Mouse (Mus musculus) kidney, embryonic 15.5 days (tissue): Measurements from ENCODE around the gene Atp6v0a4. TPM values are rescaled to one million over a fixed set of nuclear protein-coding genes. Genes with fewer than 3 reads are reported as not detected.

ENCODE experiments used
- ATAC-seq: fragments of 200-750 bp; cut with Nextera tagmentation; replicated peaks from 2 replicates; pipeline ENCODE4 v1.8.0; 2017; ENCODE audit warnings: moderate TSS enrichment; ENCODE audit not compliant: low FRiP score
- H3K27ac ChIP-seq: fragments of 300-500 bp; sonication (generic); 2 replicates; pipeline ENCODE4 v1.5.1; 2015; ENCODE audit warnings: mild to moderate bottlenecking, inconsistent platforms
- H3K27me3 ChIP-seq: fragments of 300-500 bp; sonication (generic); 2 replicates; pipeline ENCODE4 v1.6.1; 2015; ENCODE audit warnings: inconsistent platforms
- H3K36me3 ChIP-seq: fragments of 300-500 bp; sonication (generic); 2 replicates; pipeline ENCODE4 v1.6.1; 2015; ENCODE audit warnings: inconsistent platforms
- H3K4me1 ChIP-seq: fragments of 300-500 bp; sonication (generic); 2 replicates; pipeline ENCODE4 v1.6.1; 2015; ENCODE audit warnings: inconsistent platforms
- H3K4me2 ChIP-seq: fragments of 300-500 bp; sonication (generic); 2 replicates; pipeline ENCODE4 v1.6.1; 2015; ENCODE audit warnings: moderate library complexity, mild to moderate bottlenecking, inconsistent platforms
- H3K4me3 ChIP-seq: fragments of 300-500 bp; sonication (generic); replicated peaks from 2 replicates; pipeline ENCODE4 v1.5.1; 2015; ENCODE audit warnings: mild to moderate bottlenecking, inconsistent platforms
- H3K9ac ChIP-seq: fragments of 300-500 bp; sonication (generic); 2 replicates; pipeline ENCODE4 v1.6.1; 2015; ENCODE audit warnings: mild to moderate bottlenecking, inconsistent platforms
- H3K9me3 ChIP-seq: fragments of 300-500 bp; sonication (generic); replicated peaks from 2 replicates; pipeline ENCODE4 v1.6.1; 2016; ENCODE audit warnings: inconsistent platforms
- WGBS: fragments of 180-500 bp; shearing (Covaris S2); methylation state at CpG from one replicate; pipeline ENCODE4 v1.1.7; 2015; ENCODE audit warnings: mixed read lengths; 5-methylcytosine and 5-hydroxymethylcytosine counted together
- polyA plus RNA-seq: library from polyadenylated mRNA; unstranded; fragments of >200 nt; fragmentation: Nextera tagmentation; extraction: Ambion mirVana; gene quantifications from 2 replicates; pipeline ENCODE4 v1.2.1, GENCODE M21; 2015

Gene Atp6v0a4
- polyA plus RNA-seq: 12.0 and 12.6 TPM in 2 replicates

GRCm38 (mm10) chr6:38124207-38124835 lies at the start of gene Atp6v0a4:
Gene Atp6v0a4 (minus strand): TSS chr6:38124586.
- Histone ChIP-seq H3K4me3 (no peak within 1 kb of the TSS), H3K4me1 (peaks cover 48% of the 10 kb centered on the region), H3K4me2 (peak within 1 kb of the TSS; percentile 18; the same call in 1 of the 2 replicates), H3K36me3 (peaks cover 27% of the 10 kb centered on the region), H3K27me3 (no peaks in the 10 kb centered on the region), H3K27ac (peak within 1 kb of the TSS; percentile 64), H3K9me3 (no peaks in the 10 kb centered on the region), H3K9ac (no peak within 1 kb of the TSS)
- ATAC-seq: peak; percentile 49
- 58% methylated on average over 7 of the region's 7 CpGs for WGBS

- H3K4me2 ChIP-seq: no peak overlapping the region
- no peak overlapping the region for H3K9ac ChIP-seq
- no peaks in the 10 kb centered on the region for H3K27me3 ChIP-seq
- WGBS: 30% methylated on average over 6 of the region's 6 CpGs
- peaks cover 20% of the 10 kb centered on the region for H3K4me1 ChIP-seq
- H3K9me3 ChIP-seq: no peaks in the 10 kb centered on the region
- no peak for ATAC-seq
- H3K4me3 ChIP-seq: no peak overlapping the region
- peak overlapping the region; percentile 80 for H3K27ac ChIP-seq
- H3K36me3 ChIP-seq: peaks cover 49% of the 10 kb centered on the region
These were observed 41.0 kb upstream of the Atp6v0a4 start for GRCm38 (mm10) chr6:38165385-38165784.

- Histone ChIP-seq H3K4me3 (no peak overlapping the region), H3K27me3 (no peaks in the 10 kb centered on the region), H3K9me3 (no peaks in the 10 kb centered on the region), H3K27ac (no peak overlapping the region), H3K36me3 (peaks cover 42% of the 10 kb centered on the region), H3K4me1 (peaks cover 20% of the 10 kb centered on the region), H3K9ac (no peak overlapping the region), H3K4me2 (no peak overlapping the region)
- no peak for ATAC-seq
- WGBS: 68% methylated on average over 6 of the region's 6 CpGs
These were observed 40.3 kb upstream of the Atp6v0a4 start for GRCm38 (mm10) chr6:38164705-38165104.

- 45% methylated on average over 14 of the region's 14 CpGs for WGBS
- Histone ChIP-seq H3K9me3 (no peaks in the 10 kb centered on the region), H3K4me1 (peaks cover 20% of the 10 kb centered on the region), H3K27ac (no peak overlapping the region), H3K9ac (no peak overlapping the region), H3K4me2 (no peak overlapping the region), H3K27me3 (no peaks in the 10 kb centered on the region), H3K36me3 (peaks cover 31% of the 10 kb centered on the region), H3K4me3 (no peak overlapping the region)
- ATAC-seq: no peak
These were observed 38.6 kb upstream of the Atp6v0a4 start for GRCm38 (mm10) chr6:38162825-38163504.

DNA sequence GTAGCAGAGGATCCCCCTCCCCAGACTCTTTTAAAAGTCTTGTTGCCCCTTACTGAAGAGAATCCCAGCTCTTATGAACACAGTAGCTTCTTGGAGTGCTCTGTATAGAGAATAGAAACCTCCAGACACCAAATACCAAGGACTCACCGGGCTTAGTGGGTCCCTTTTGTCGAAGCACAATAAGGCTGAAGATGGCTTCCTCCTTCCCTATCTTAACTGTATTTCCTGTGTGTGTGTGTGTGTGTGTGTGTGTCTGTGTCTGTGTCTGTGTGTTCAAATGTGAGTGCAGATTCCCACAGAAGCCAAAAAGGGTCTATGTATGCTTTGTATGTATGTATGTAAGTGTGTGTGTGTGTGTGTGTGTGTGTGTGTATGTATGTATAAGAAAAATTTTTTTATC lies 36.2 kb upstream of the Atp6v0a4 start:
- H3K4me2 ChIP-seq: no peak overlapping the region
- no peaks in the 10 kb centered on the region for H3K9me3 ChIP-seq
- H3K36me3 ChIP-seq: peaks cover 33% of the 10 kb centered on the region
- no peak overlapping the region for H3K9ac ChIP-seq
- no peak overlapping the region for H3K4me3 ChIP-seq
- H3K27ac ChIP-seq: no peak overlapping the region; the same call in 1 of the 2 replicates
- no peak for ATAC-seq
- WGBS: 75% methylated on average over 2 of the region's 2 CpGs
- H3K27me3 ChIP-seq: no peaks in the 10 kb centered on the region
- peaks cover 15% of the 10 kb centered on the region for H3K4me1 ChIP-seq

GRCm38 (mm10) chr6:38160102-38160501 lies 35.7 kb upstream of the Atp6v0a4 start:
- Histone ChIP-seq H3K9me3 (no peaks in the 10 kb centered on the region), H3K36me3 (peaks cover 32% of the 10 kb centered on the region), H3K27ac (no peak overlapping the region; the same call in 1 of the 2 replicates), H3K4me3 (no peak overlapping the region), H3K4me1 (0 out of 2 replicates have a peak, but pooled peaks cover 10% of the 10 kb centered on the region), H3K4me2 (no peak overlapping the region), H3K27me3 (no peaks in the 10 kb centered on the region), H3K9ac (no peak overlapping the region)
- 7% methylated on average over 3 of the region's 3 CpGs for WGBS
- peak; percentile 69; the same call in 1 of the 2 replicates for ATAC-seq

DNA sequence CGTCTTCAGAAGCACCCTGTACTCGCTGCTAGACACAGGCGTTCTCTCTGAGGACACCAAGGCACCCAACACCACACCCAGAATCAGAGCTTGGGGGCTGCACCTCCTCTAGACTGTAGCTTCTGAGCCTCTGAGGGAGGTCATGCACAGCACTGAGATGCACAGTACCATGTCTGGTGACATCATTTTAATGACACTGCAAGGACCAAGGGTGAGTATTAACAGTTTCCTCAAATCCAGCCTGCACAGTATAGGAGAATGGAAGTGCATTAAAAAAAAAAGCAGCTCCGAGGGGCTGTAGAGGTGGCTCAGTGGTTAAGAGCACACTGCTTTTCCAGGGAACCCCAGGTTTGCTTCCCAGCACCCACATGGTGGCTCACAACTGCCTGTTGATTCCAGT lies 35.2 kb upstream of the Atp6v0a4 start:
- no peak for ATAC-seq
- no peak overlapping the region for H3K9ac ChIP-seq
- no peak overlapping the region for H3K27ac ChIP-seq
- 0 out of 2 replicates have a peak, but pooled peaks cover 6% of the 10 kb centered on the region for H3K4me1 ChIP-seq
- H3K27me3 ChIP-seq: no peaks in the 10 kb centered on the region
- H3K36me3 ChIP-seq: peaks cover 33% of the 10 kb centered on the region
- 81% methylated on average over 4 of the region's 4 CpGs for WGBS
- H3K9me3 ChIP-seq: no peaks in the 10 kb centered on the region
- H3K4me3 ChIP-seq: no peak overlapping the region
- H3K4me2 ChIP-seq: no peak overlapping the region

- no peak for ATAC-seq
- H3K4me3 ChIP-seq: no peak overlapping the region
- no peaks in the 10 kb centered on the region for H3K9me3 ChIP-seq
- H3K9ac ChIP-seq: no peak overlapping the region
- H3K4me2 ChIP-seq: no peak overlapping the region
- H3K4me1 ChIP-seq: 0 out of 2 replicates have a peak, but pooled peaks cover 3% of the 10 kb centered on the region
- peaks cover 39% of the 10 kb centered on the region for H3K36me3 ChIP-seq
- H3K27me3 ChIP-seq: no peaks in the 10 kb centered on the region
- no peak overlapping the region for H3K27ac ChIP-seq
- WGBS: 83% methylated on average over 16 of the region's 16 CpGs
These were observed 33.5 kb upstream of the Atp6v0a4 start for GRCm38 (mm10) chr6:38157925-38158324.

DNA sequence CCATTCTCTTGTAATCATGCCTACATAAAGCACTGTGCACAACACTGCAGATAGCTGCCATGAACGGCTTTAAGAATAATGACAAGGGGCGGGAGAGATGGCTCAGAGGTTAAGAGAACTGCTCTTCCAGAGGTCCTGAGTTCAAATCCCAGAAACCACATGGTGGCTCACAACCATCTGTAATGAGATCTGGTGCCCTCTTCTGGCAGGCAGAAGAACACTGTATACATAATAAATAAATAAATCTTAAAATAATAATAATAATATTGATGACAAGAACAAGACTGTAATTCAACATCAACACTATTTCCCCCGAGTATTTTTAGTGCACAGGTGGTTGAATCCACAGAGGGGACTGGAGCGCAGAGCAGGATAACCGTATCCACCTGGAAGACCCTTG lies 31.8 kb upstream of the Atp6v0a4 start:
- Histone ChIP-seq H3K9ac (no peak overlapping the region), H3K4me2 (no peak overlapping the region), H3K36me3 (peaks cover 47% of the 10 kb centered on the region), H3K4me3 (no peak overlapping the region), H3K9me3 (no peaks in the 10 kb centered on the region), H3K27me3 (no peaks in the 10 kb centered on the region), H3K4me1 (no peaks in the 10 kb centered on the region), H3K27ac (no peak overlapping the region)
- no peak for ATAC-seq
- 90% methylated on average over 5 of the region's 5 CpGs for WGBS

DNA sequence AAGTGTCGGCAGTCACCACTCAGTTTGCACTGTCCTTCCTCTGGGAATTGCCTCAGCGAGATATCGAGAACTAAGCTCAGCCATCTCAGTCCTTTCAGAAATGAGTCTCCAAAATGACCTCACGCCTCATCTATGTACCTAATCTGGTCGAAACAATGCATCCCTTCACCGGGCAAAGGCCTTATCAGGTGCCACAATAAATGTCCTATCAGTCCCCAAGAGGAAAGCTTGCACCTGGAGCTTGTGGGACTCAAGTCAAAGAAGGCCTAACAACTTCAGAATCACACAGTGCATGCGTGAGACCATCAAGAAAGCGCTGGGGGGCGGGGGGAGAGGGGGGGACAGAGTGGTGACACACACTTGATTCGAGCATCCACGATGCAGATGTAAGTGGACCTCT lies 27.9 kb upstream of the Atp6v0a4 start:
- ATAC-seq: no peak
- H3K9ac ChIP-seq: no peak overlapping the region
- 0 out of 2 replicates have a peak, but pooled peaks cover 2% of the 10 kb centered on the region for H3K4me1 ChIP-seq
- 90% methylated on average over 11 of the region's 11 CpGs for WGBS
- peaks cover 61% of the 10 kb centered on the region for H3K36me3 ChIP-seq
- H3K4me2 ChIP-seq: no peak overlapping the region
- H3K27me3 ChIP-seq: no peaks in the 10 kb centered on the region
- H3K9me3 ChIP-seq: no peaks in the 10 kb centered on the region
- H3K27ac ChIP-seq: no peak overlapping the region
- no peak overlapping the region for H3K4me3 ChIP-seq

DNA sequence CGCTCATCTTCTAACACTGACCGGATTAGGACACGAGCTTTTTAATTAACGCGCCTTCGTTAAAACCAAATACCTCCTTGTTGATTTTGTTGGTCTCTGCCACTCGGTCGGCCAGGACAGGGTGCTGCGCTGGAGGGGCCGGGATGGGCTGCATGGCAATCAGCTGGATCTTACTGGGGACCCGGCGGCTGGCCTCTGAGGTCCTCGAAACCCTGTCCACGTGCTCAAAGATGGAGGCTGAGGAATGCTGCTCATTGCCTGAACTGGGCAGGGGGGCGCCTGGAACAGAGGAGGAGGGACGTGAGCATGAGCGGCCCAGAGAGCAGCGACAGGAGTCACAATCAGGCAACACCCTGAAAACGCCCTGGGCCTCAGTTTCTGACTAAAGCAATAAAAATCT lies 25.1 kb upstream of the Atp6v0a4 start:
- Histone ChIP-seq H3K4me3 (no peak overlapping the region), H3K36me3 (peaks cover 58% of the 10 kb centered on the region), H3K27me3 (no peaks in the 10 kb centered on the region), H3K9ac (no peak overlapping the region), H3K4me2 (no peak overlapping the region), H3K9me3 (no peaks in the 10 kb centered on the region), H3K4me1 (peaks cover 27% of the 10 kb centered on the region), H3K27ac (no peak overlapping the region)
- 91% methylated on average over 19 of the region's 19 CpGs for WGBS
- ATAC-seq: no peak

DNA sequence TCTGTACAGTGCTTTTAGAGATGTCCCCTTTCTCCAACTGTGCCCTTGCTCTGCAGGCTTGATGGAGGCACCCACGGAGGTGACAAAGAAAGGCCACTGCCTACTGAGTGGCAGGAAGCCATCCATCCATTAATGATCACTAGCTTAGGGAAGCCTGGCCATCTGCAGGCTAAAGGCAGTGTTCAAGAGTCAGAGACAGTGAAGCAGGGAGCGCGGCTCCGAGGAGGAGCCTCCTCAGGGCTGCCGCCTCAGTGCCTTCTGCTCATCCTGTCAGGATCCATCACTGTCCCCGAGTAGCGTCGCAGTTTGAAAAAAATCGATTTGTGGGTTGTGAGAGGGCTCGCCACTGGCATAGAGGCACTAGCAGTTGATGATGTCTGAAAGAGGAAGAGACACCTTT lies 24.2 kb upstream of the Atp6v0a4 start:
- Histone ChIP-seq H3K4me1 (peaks cover 35% of the 10 kb centered on the region), H3K9me3 (no peaks in the 10 kb centered on the region), H3K27me3 (no peaks in the 10 kb centered on the region), H3K9ac (no peak overlapping the region), H3K27ac (no peak overlapping the region), H3K4me3 (no peak overlapping the region), H3K4me2 (no peak overlapping the region), H3K36me3 (peaks cover 54% of the 10 kb centered on the region)
- no peak for ATAC-seq
- WGBS: 88% methylated on average over 10 of the region's 10 CpGs
